Mouse (Mus musculus) thymus, adult 2 months (tissue): Measurements from ENCODE around the gene 1600002K03Rik. TPM values are rescaled to one million over a fixed set of nuclear protein-coding genes. Genes with fewer than 3 reads are reported as not detected.

Source experiments
- DNase-seq: peaks from one replicate; pipeline ENCODE4 v3.0.0; 2021
- H3K27ac ChIP-seq: fragments of 200-500 bp; 2 replicates; pipeline ENCODE4 v1.5.1; 2012; ENCODE audit warnings: low read length, control low read depth; ENCODE audit not compliant: control insufficient read depth, insufficient read depth
- H3K27me3 ChIP-seq: fragments of 200-500 bp; 2 replicates; pipeline ENCODE4 v1.6.1; 2012; ENCODE audit warnings: mild to moderate bottlenecking, low read length, moderate library complexity, mixed read lengths; ENCODE audit not compliant: control insufficient read depth, insufficient read depth
- H3K36me3 ChIP-seq: fragments of 200-500 bp; 2 replicates; pipeline ENCODE4 v1.6.1; 2012; ENCODE audit warnings: mild to moderate bottlenecking, low read length, moderate library complexity; ENCODE audit not compliant: control insufficient read depth, insufficient read depth
- H3K4me1 ChIP-seq: fragments of 200-500 bp; replicated peaks from 2 replicates; pipeline ENCODE4 v1.6.1; 2012; ENCODE audit warnings: low read length; ENCODE audit not compliant: control insufficient read depth, insufficient read depth
- H3K4me3 ChIP-seq: fragments of 200-500 bp; 2 replicates; pipeline ENCODE4 v1.5.1; 2012; ENCODE audit warnings: mild to moderate bottlenecking, low read length, control low read depth, moderate library complexity; ENCODE audit not compliant: control insufficient read depth, insufficient read depth
- CTCF ChIP-seq: fragments of 200-500 bp; IDR thresholded peaks from 2 replicates; pipeline ENCODE4 v1.5.1; 2012; ENCODE audit warnings: mild to moderate bottlenecking, control low read depth, low read length, moderate library complexity, borderline replicate concordance; ENCODE audit not compliant: control insufficient read depth, poor library complexity, insufficient read depth; ENCODE audit errors: extremely low read depth
- POLR2A ChIP-seq: fragments of 200-500 bp; IDR thresholded peaks from 2 replicates; pipeline ENCODE4 v1.6.1; 2012; ENCODE audit warnings: mild to moderate bottlenecking, low read length, control low read depth, moderate library complexity; ENCODE audit not compliant: control insufficient read depth, poor library complexity, insufficient read depth; ENCODE audit errors: extremely low read depth
- WGBS: fragments of 180-500 bp; shearing (Covaris S2); methylation state at CpG from one replicate; pipeline ENCODE4 v1.1.7; 2018; 5-methylcytosine and 5-hydroxymethylcytosine counted together
- polyA plus RNA-seq: library from polyadenylated mRNA; depleted of rRNA; stranded (reverse); fragments of >200 nt; gene quantifications from 2 replicates; pipeline ENCODE4 v1.2.3, GENCODE M21; 2012

1600002K03Rik gene
- polyA plus RNA-seq, 1 experiment, result 14.8 TPM

- no peak overlapping the region for H3K4me3 ChIP-seq
- DNase-seq, result no peak
- H3K27me3 ChIP-seq, result peaks cover 24% of the 10 kb centered on the region
- 2% methylated on average over 47 of the region's 48 CpGs for WGBS
- H3K27ac ChIP-seq, result no peak overlapping the region
- no peaks in the 10 kb centered on the region; the same call in 1 of the 2 replicates for H3K4me1 ChIP-seq
- TF ChIP-seq POLR2A (no peak), CTCF (no peak)
- H3K36me3 ChIP-seq, result no peaks in the 10 kb centered on the region
These were observed 17.8 kb downstream of the 1600002K03Rik start for GRCm38 (mm10) chr10:80190491-80191051.

- Histone ChIP-seq H3K4me3 (no peak overlapping the region), H3K27ac (no peak overlapping the region), H3K4me1 (no peaks in the 10 kb centered on the region), H3K27me3 (peaks cover 15% of the 10 kb centered on the region), H3K36me3 (no peaks in the 10 kb centered on the region)
- TF ChIP-seq CTCF (no peak), POLR2A (no peak)
- WGBS, result 95% methylated on average over 6 of the region's 6 CpGs
- no peak for DNase-seq
These were observed 21.2 kb downstream of the 1600002K03Rik start for GRCm38 (mm10) chr10:80193976-80194375.

- 91% methylated on average over 8 of the region's 8 CpGs for WGBS
- Histone ChIP-seq H3K4me1 (no peaks in the 10 kb centered on the region), H3K27ac (no peak overlapping the region), H3K4me3 (no peak overlapping the region), H3K36me3 (no peaks in the 10 kb centered on the region), H3K27me3 (peaks cover 12% of the 10 kb centered on the region)
- no peak for DNase-seq
- no peak for TF ChIP-seq POLR2A
- no peak for TF ChIP-seq CTCF
These were observed 21.7 kb downstream of the 1600002K03Rik start for GRCm38 (mm10) chr10:80194441-80194840.

- no peak for TF ChIP-seq CTCF
- Histone ChIP-seq H3K27me3 (no peaks in the 10 kb centered on the region; the same call in 1 of the 2 replicates), H3K27ac (no peak overlapping the region), H3K4me1 (no peaks in the 10 kb centered on the region), H3K36me3 (no peaks in the 10 kb centered on the region), H3K4me3 (no peak overlapping the region)
- DNase-seq, result no peak
- 100% methylated on average over 1 of the region's 1 CpGs for WGBS
These were observed 23.4 kb downstream of the 1600002K03Rik start for GRCm38 (mm10) chr10:80196167-80196566.

- no peaks in the 10 kb centered on the region for H3K4me1 ChIP-seq
- no peak overlapping the region for H3K4me3 ChIP-seq
- no peaks in the 10 kb centered on the region for H3K36me3 ChIP-seq
- H3K27ac ChIP-seq, result no peak overlapping the region
- no peak for DNase-seq
- TF ChIP-seq POLR2A, result no peak
- TF ChIP-seq CTCF, result no peak
- H3K27me3 ChIP-seq, result no peaks in the 10 kb centered on the region; the same call in 1 of the 2 replicates
- 90% methylated on average over 33 of the region's 33 CpGs for whole genome bisulfite sequencing
These were observed 24.2 kb downstream of the 1600002K03Rik start for GRCm38 (mm10) chr10:80196778-80197581.

GRCm38 (mm10) chr10:80199440-80200008 is 26.8 kb downstream of the 1600002K03Rik start:
- Histone ChIP-seq H3K36me3 (no peaks in the 10 kb centered on the region), H3K27ac (no peak overlapping the region), H3K4me1 (no peaks in the 10 kb centered on the region), H3K4me3 (no peak overlapping the region), H3K27me3 (no peaks in the 10 kb centered on the region)
- DNase-seq, result peak; percentile 85
- TF ChIP-seq POLR2A (no peak), CTCF (peak; percentile 80; the same call in 1 of the 2 replicates)
- WGBS, result 49% methylated on average over 3 of the region's 3 CpGs
